Mouse (Mus musculus) liver, postnatal 0 days (tissue): ENCODE results near the gene Rnf187. TPM values are rescaled to one million over a fixed set of nuclear protein-coding genes. Genes with fewer than 3 reads are reported as not detected.
"Not testable (repeated sequence)": the region's sequence is repeated elsewhere in the genome, so short reads cannot be mapped to it uniquely, and the experiment has no call there.

Experiments
- ATAC-seq: fragments of 200-750 bp; cut with Nextera tagmentation; 2 replicates; pipeline ENCODE4 v1.8.0; 2017; ENCODE audit warnings: mild to moderate bottlenecking, moderate library complexity
- DNase-seq: peaks from one replicate; pipeline ENCODE4 v3.0.0-alpha.2; 2016
- H3K27ac ChIP-seq: fragments of 300-500 bp; sonication (generic); 2 replicates; pipeline ENCODE4 v1.5.1; 2014; ENCODE audit warnings: antibody characterized with exemption, moderate library complexity, mild to moderate bottlenecking, low read depth
- H3K27me3 ChIP-seq: fragments of 300-500 bp; sonication (generic); 2 replicates; pipeline ENCODE4 v1.6.1; 2014; ENCODE audit warnings: low read length, control low read depth, mixed read lengths; ENCODE audit not compliant: insufficient read depth
- H3K36me3 ChIP-seq: fragments of 300-500 bp; sonication (generic); replicated peaks from 2 replicates; pipeline ENCODE4 v1.6.1; 2014; ENCODE audit warnings: mild to moderate bottlenecking, control low read depth, low read length, moderate library complexity, mixed read lengths; ENCODE audit not compliant: insufficient read depth
- H3K4me1 ChIP-seq: fragments of 300-500 bp; sonication (generic); 2 replicates; pipeline ENCODE4 v1.6.1; 2014; ENCODE audit warnings: antibody characterized with exemption, mild to moderate bottlenecking, control low read depth; ENCODE audit not compliant: insufficient read depth
- H3K4me2 ChIP-seq: fragments of 300-500 bp; sonication (generic); 2 replicates; pipeline ENCODE4 v1.6.1; 2014; ENCODE audit warnings: low read depth, mild to moderate bottlenecking, low read length, moderate library complexity, mixed read lengths
- H3K4me3 ChIP-seq: fragments of 300-500 bp; sonication (generic); 2 replicates; pipeline ENCODE4 v1.5.1; 2014; ENCODE audit warnings: low read depth, low read length
- H3K9ac ChIP-seq: fragments of 300-500 bp; sonication (generic); replicated peaks from 2 replicates; pipeline ENCODE4 v1.6.1; 2014; ENCODE audit warnings: mild to moderate bottlenecking, moderate library complexity
- H3K9me3 ChIP-seq: fragments of 300-500 bp; sonication (generic); 2 replicates; pipeline ENCODE4 v1.6.1; 2016; ENCODE audit warnings: mild to moderate bottlenecking, control low read depth, low read length, mixed read lengths
- CTCF ChIP-seq: sonication (generic); IDR thresholded peaks from 2 replicates; pipeline ENCODE4 v1.5.1; 2016; ENCODE audit warnings: antibody characterized with exemption, low read depth
- EP300 ChIP-seq: IDR thresholded peaks from 2 replicates; pipeline ENCODE4 v1.6.1; 2016; ENCODE audit warnings: antibody characterized with exemption, low read depth, mild to moderate bottlenecking
- WGBS: fragments of 180-500 bp; shearing (Covaris S2); extraction: QIAGEN DNeasy Blood & Tissue Kit; methylation state at CpG from one replicate; pipeline ENCODE4 v1.1.7; 2014; ENCODE audit not compliant: insufficient replicate concordance; 5-methylcytosine and 5-hydroxymethylcytosine counted together
- polyA plus RNA-seq: library from polyadenylated mRNA; unstranded; fragments of >200 nt; fragmentation: Nextera tagmentation; extraction: Ambion mirVana; gene quantifications from 2 replicates; pipeline ENCODE4 v1.2.1, GENCODE M21; 2015

The Rnf187 gene
- polyA plus RNA-seq, 1 experiment from 2014 or later = 85.3 TPM

- Histone ChIP-seq H3K4me1 (peaks cover 32% of the 10 kb centered on the region), H3K36me3 (peaks cover 19% of the 10 kb centered on the region), H3K4me3 (peak overlapping the region; percentile 89), H3K9me3 (no peaks in the 10 kb centered on the region), H3K4me2 (peak overlapping the region; percentile 84), H3K27me3 (peaks cover 4% of the 10 kb centered on the region; the same call in 1 of the 2 replicates), H3K27ac (peak overlapping the region; percentile 99; the same call in 1 of the 2 replicates), H3K9ac (peak overlapping the region; percentile 99)
- DNase-seq (no peak), ATAC-seq (no peak)
- TF ChIP-seq EP300 = no peak
- 87% methylated on average over 5 of the region's 5 CpGs for WGBS
These were observed 18.7 kb upstream of the Rnf187 start for GRCm38 (mm10) chr11:58957226-58957914.

DNA sequence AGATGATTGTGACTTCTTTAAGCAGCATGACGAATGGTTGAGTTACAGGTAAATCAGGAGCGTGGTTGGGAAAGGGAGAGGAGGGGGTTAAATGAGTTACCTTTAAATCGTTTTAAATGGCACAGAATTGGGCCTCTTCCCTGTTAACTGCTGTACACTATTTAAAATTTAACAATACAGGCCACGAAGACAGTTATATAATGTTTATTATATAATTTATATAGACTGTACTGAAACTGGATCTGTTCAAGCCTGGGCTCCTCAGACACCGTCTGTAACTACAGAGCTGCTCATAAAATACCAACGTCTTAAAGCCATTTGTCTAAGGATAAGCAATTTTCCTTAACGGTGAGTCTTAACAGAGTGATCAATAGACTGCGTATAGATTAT lies 17.1 kb upstream of the Rnf187 start:
- H3K9me3 ChIP-seq = no peaks in the 10 kb centered on the region
- DNase-seq (no peak), ATAC-seq (no peak)
- H3K36me3 ChIP-seq = peaks cover 19% of the 10 kb centered on the region
- no peaks in the 10 kb centered on the region; the same call in 1 of the 2 replicates for H3K27me3 ChIP-seq
- TF ChIP-seq CTCF = no peak
- no peak for TF ChIP-seq EP300
- H3K9ac ChIP-seq = peak overlapping the region; percentile 99
- 32% methylated on average over 8 of the region's 8 CpGs for WGBS
- peak overlapping the region; percentile 89 for H3K4me3 ChIP-seq
- peaks cover 32% of the 10 kb centered on the region for H3K4me1 ChIP-seq
- peak overlapping the region; percentile 99 for H3K27ac ChIP-seq
- peak overlapping the region; percentile 84 for H3K4me2 ChIP-seq

DNA sequence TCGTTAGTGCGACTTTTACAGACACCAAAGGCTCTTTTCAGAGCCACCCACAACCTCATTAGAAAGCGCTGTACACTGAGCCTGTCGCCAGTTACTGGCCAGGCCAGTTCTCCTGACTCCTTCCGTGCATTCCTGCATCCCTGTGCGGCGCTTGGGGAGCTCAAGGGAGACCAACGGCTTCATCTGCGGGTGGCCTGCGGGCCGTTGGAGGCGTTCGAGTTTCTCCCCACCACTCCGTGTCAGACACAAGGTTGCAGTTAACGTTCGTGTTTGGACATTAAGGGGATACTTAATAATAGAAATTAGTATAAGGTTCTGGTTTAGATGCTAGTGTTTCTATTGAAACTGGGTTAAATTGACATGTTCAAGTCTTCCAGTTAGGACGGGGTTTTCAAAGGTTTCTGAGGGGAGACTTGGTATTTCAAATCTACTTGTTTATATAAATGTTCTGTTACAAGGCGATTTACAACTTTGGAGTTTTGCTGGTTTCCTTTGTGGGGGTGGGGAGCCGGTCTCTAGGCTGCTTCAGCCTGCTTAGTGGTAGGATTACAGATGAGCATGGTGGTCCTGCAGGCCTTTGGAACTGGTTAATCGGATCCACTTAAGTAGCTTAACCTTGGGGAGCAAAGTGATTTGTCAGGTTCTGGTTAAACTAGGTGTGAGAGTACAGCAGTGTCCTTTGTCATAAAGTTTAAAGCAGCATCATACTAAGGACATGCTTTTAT lies 16.6 kb upstream of the Rnf187 start:
- peak overlapping the region; percentile 99 for H3K9ac ChIP-seq
- H3K4me1 ChIP-seq = peaks cover 31% of the 10 kb centered on the region
- peak overlapping the region; percentile 84 for H3K4me2 ChIP-seq
- DNase-seq (no peak), ATAC-seq (no peak; the same call in 1 of the 2 replicates)
- TF ChIP-seq EP300 (no peak), CTCF (no peak; the same call in none of the 2 replicates)
- peaks cover 19% of the 10 kb centered on the region for H3K36me3 ChIP-seq
- 1% methylated on average over 20 of the region's 20 CpGs for WGBS
- peaks cover 1% of the 10 kb centered on the region for H3K27me3 ChIP-seq
- H3K4me3 ChIP-seq = peak overlapping the region; percentile 89
- no peaks in the 10 kb centered on the region for H3K9me3 ChIP-seq
- peak overlapping the region; percentile 99 for H3K27ac ChIP-seq

- DNase-seq (peak; percentile 86), ATAC-seq (peak; percentile 89)
- H3K27me3 ChIP-seq = peaks cover 9% of the 10 kb centered on the region
- peak within 1 kb of the TSS; percentile 99 for H3K27ac ChIP-seq
- peak within 1 kb of the TSS; percentile 89 for H3K4me3 ChIP-seq
- TF ChIP-seq EP300 = peak; percentile 91
- peak; percentile 75 for TF ChIP-seq CTCF
- H3K4me1 ChIP-seq = peaks cover 29% of the 10 kb centered on the region
- peaks cover 19% of the 10 kb centered on the region for H3K36me3 ChIP-seq
- H3K9me3 ChIP-seq = no peaks in the 10 kb centered on the region
- WGBS = under 1% methylated on average over 46 of the region's 49 CpGs
- H3K4me2 ChIP-seq = peak within 1 kb of the TSS; percentile 84
- H3K9ac ChIP-seq = peak within 1 kb of the TSS; percentile 99
These were observed 15.9 kb upstream of the Rnf187 start, which contains the start of the genes Hist3h2a and Trim17 for GRCm38 (mm10) chr11:58954420-58955142. Gene Hist3h2a (plus strand): TSS chr11:58954685. Gene Trim17 (plus strand): TSS chr11:58954685.

DNA sequence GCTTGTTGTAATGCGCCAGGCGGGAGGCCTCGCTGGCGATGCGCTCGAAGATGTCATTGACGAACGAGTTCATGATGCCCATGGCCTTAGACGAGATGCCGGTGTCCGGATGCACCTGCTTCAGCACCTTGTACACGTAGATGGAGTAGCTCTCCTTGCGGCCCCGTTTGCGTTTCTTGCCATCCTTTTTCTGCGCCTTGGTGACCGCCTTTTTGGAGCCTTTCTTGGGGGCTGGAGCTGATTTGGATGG lies 15.4 kb upstream of the Rnf187 start:
- WGBS = 0% methylated on average over 17 of the region's 17 CpGs

More for the DNA sequence above, 15.4 kb upstream of the Rnf187 start:
- Histone ChIP-seq H3K4me2 (peak overlapping the region; percentile 84), H3K27me3 (peaks cover 14% of the 10 kb centered on the region), H3K27ac (peak overlapping the region; percentile 99), H3K36me3 (peaks cover 19% of the 10 kb centered on the region), H3K9ac (peak overlapping the region; percentile 66), H3K4me1 (peaks cover 33% of the 10 kb centered on the region), H3K4me3 (peak overlapping the region; percentile 89)
- not testable (repeated sequence) for H3K9me3 ChIP-seq, DNase-seq
- peak; percentile 22 for ATAC-seq
